Mouse (Mus musculus) liver, adult 2 months (tissue): ENCODE data around the gene Atp6v1g1.

ENCODE experiments used
- CTCF ChIP-seq: fragments of 200-500 bp; IDR thresholded peaks from 2 replicates; pipeline ENCODE4 v1.5.1; 2011; ENCODE audit warnings: low read depth, low read length, control low read depth
- POLR2A ChIP-seq: fragments of 200-500 bp; IDR thresholded peaks from 2 replicates; pipeline ENCODE4 v1.6.1; 2011; ENCODE audit warnings: low read length, control low read depth; ENCODE audit not compliant: insufficient read depth; ENCODE audit errors: extremely low read depth

DNA sequence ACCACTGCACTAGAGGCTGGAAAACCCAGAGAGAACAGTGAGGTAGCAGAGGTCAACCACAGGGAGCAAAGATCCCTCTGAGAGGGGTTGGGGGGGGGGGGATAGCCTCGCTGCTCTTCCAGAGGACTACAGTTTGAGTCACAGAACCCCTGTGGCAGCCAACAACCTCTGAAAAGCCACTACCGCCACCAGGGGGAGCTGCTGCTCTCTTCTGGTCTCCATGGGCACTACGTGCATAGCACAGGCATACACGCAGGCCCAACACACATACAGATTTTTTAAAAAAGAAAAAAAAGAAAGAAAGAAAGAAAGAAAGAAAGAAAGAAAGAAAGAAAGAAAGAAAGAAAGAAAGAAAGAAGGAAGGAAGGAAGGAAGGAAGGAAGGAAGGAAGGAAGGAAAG lies 36.3 kb upstream of the Atp6v1g1 start:
- TF ChIP-seq POLR2A (no peak), CTCF (peak; percentile 93)
